Mouse (Mus musculus) heart, adult 2 months (tissue): ENCODE measurements at regions not wholly inside any gene's neighbourhood (a gene's known extent, or its start where the extent isn't known, plus 50 kb on each side); places are given as distances from the start of the nearest gene placed in this dataset.

Experiments used
- DNase-seq, 2 experiments: peaks; one replicate each; pipeline ENCODE4 v3.0.0; 2021
- H3K27ac ChIP-seq: fragments of 200-600 bp; 2 replicates; pipeline ENCODE4 v1.8.1; 2022
- H3K27me3 ChIP-seq: fragments of 200-500 bp; 2 replicates; pipeline ENCODE4 v1.6.1; 2012; ENCODE audit warnings: mild to moderate bottlenecking, low read length, inconsistent platforms, mixed read lengths; ENCODE audit not compliant: control insufficient read depth, insufficient read depth
- H3K36me3 ChIP-seq: fragments of 200-500 bp; 2 replicates; pipeline ENCODE4 v1.6.1; 2012; ENCODE audit warnings: low read length, inconsistent platforms; ENCODE audit not compliant: control insufficient read depth, insufficient read depth
- H3K4me1 ChIP-seq: fragments of 200-500 bp; 2 replicates; pipeline ENCODE4 v1.6.1; 2011; ENCODE audit warnings: low read length; ENCODE audit not compliant: control insufficient read depth, insufficient read depth
- H3K4me3 ChIP-seq: fragments of 200-600 bp; 2 replicates; pipeline ENCODE4 v1.8.1; 2022
- H3K79me2 ChIP-seq: fragments of 200-500 bp; replicated peaks from 2 replicates; pipeline ENCODE4 v1.6.1; 2012; ENCODE audit warnings: mild to moderate bottlenecking, inconsistent platforms, low read length, moderate library complexity, mixed read lengths; ENCODE audit not compliant: control insufficient read depth, insufficient read depth
- H3K9ac ChIP-seq: fragments of 200-500 bp; 2 replicates; pipeline ENCODE4 v1.6.1; 2012; ENCODE audit warnings: low read depth, mild to moderate bottlenecking, control low read depth, inconsistent platforms, low read length, mixed read lengths
- CTCF ChIP-seq: fragments of 200-600 bp; IDR thresholded peaks from 2 replicates; pipeline ENCODE4 v1.8.1; 2022; ENCODE audit warnings: antibody characterized with exemption, mild to moderate bottlenecking, moderate library complexity
- EP300 ChIP-seq: fragments of 200-500 bp; IDR thresholded peaks from 2 replicates; pipeline ENCODE4 v1.6.1; 2011; ENCODE audit warnings: low read depth, low read length, control low read depth; ENCODE audit not compliant: insufficient read depth
- POLR2A ChIP-seq: fragments of 200-500 bp; IDR thresholded peaks from 2 replicates; pipeline ENCODE4 v1.6.1; 2011; ENCODE audit warnings: mild to moderate bottlenecking, low read depth, low read length, control low read depth; ENCODE audit not compliant: insufficient read depth
- WGBS: fragments of 180-500 bp; shearing (Covaris S2); methylation state at CpG from one replicate; pipeline ENCODE4 v1.1.7; 2018; 5-methylcytosine and 5-hydroxymethylcytosine counted together
- intact Hi-C: fragments of 180-260 bp; cut with DNase I; formaldehyde crosslinking; loops from one replicate; pipeline ENCODE4 v1.15.1; 2025

DNA sequence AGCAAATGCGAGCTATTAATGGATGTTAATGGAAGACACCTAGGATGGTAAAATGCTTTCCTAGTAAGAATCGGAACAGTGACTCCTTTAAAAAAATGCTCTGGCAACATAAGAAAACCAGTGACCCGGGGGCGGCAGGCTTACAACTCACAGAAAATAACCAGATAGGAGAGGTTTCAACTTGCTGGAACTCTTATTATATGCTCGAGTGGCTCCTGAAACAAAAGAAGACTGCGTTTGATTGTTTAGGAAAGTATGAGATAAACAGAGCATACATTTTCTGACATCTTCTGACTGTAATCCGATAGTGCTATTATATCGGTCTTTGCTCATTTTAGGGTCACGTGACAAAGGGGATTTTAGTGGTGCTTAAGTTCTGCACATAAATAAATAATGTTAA lies 152.8 kb upstream of the Pkn2 start:
- 74% methylated on average over 9 of the region's 9 CpGs for WGBS
- Histone ChIP-seq H3K4me3 (no peak overlapping the region), H3K4me1 (no peaks in the 10 kb centered on the region), H3K27ac (no peak overlapping the region), H3K27me3 (no peaks in the 10 kb centered on the region), H3K36me3 (no peaks in the 10 kb centered on the region), H3K9ac (no peak overlapping the region), H3K79me2 (no peaks in the 10 kb centered on the region)
- DNase-seq, result no peak
- TF ChIP-seq POLR2A, result no peak
- no peak for TF ChIP-seq CTCF
- no peak for TF ChIP-seq EP300
- intact Hi-C loops, result no loop called here

DNA sequence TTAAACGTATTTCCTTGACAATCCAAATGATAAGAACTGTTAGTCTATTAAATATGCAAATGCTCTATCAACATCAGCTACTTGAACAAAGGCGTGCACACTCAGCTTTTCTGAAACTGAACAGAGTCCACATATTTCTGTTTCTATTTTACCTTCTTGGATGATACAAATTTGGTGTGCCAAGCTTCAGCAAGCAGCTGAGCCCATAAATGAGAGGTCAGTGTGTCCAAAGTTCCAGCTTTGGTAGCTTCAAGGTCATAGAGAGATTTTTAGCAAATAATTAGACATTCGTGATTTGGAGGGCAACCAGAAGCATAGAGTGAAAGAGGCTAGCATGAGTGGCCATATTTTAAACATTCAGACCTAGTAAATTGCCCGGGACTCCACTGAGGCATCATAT lies 140.7 kb upstream of the Pkn2 start:
- H3K27ac ChIP-seq, result no peak overlapping the region
- DNase-seq, result no peak
- no peaks in the 10 kb centered on the region for H3K36me3 ChIP-seq
- H3K4me1 ChIP-seq, result no peaks in the 10 kb centered on the region
- H3K4me3 ChIP-seq, result no peak overlapping the region
- WGBS, result 71% methylated on average over 4 of the region's 4 CpGs
- no peaks in the 10 kb centered on the region for H3K79me2 ChIP-seq
- H3K9ac ChIP-seq, result no peak overlapping the region
- no peak for TF ChIP-seq POLR2A
- no peaks in the 10 kb centered on the region for H3K27me3 ChIP-seq
- intact Hi-C loops, result no loop called here

DNA sequence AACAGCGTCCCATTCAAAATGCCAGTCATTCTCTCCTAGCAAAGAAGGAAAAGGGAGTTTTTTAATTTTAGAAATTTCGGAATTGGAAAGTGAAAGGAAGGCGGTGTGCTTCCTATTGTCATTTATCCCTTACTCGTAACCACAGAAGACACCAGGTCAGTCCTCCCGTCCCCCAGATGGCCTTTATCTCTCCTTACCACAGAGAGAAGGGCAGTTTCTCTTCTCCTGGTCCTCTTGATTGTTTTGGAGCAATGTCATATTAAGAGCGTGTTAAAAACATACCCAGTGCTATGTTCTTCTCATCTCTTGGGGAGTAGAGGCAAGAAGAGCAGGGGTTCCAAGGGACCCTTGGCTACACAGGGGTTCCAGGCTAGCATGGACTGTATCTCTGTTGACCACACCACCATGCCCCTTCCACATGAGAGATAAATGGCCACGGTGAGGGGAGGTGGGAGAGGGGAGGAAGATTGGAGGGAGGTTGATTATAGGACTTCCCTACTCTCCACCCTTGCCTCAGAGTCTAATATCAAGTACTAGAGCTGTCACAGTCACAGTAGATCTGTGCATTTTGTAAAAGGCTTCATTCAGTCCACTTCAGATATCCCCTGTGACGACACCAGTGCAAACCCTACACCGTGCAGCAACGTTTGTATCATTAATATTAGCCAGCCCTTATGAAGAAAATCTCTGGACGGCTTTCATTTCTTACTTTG lies 139.5 kb upstream of the Pkn2 start:
- H3K36me3 ChIP-seq, result no peaks in the 10 kb centered on the region

DNA sequence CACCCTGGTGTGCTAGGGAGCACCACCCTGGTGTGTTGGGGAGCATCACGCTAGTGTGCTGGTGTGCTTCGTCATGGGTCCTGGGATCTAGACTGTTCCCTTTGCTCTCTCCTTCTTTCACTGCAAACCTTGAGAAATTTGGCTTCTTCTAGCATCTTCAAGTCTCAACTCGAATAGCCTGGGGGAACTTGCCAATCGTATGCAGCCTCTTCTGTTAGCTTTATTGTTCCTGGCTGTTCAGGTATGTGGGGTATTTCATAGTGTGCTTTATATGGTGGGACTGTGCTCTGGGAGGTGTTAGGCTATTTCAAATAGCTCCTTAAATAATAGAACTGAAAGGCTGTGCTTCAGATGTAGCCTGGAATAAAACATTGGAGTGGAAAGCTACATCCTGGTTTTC lies 135.7 kb upstream of the Pkn2 start:
- Histone ChIP-seq H3K27ac (no peak overlapping the region), H3K79me2 (no peaks in the 10 kb centered on the region)

More for the DNA sequence above, 139.5 kb upstream of the Pkn2 start:
- no peak for DNase-seq
- Histone ChIP-seq H3K79me2 (no peaks in the 10 kb centered on the region), H3K4me3 (no peak overlapping the region), H3K27ac (no peak overlapping the region), H3K9ac (no peak overlapping the region), H3K4me1 (no peaks in the 10 kb centered on the region), H3K27me3 (no peaks in the 10 kb centered on the region)
- 71% methylated on average over 11 of the region's 11 CpGs for WGBS
- intact Hi-C loops, result no loop called here
- TF ChIP-seq CTCF (no peak), EP300 (no peak)

DNA sequence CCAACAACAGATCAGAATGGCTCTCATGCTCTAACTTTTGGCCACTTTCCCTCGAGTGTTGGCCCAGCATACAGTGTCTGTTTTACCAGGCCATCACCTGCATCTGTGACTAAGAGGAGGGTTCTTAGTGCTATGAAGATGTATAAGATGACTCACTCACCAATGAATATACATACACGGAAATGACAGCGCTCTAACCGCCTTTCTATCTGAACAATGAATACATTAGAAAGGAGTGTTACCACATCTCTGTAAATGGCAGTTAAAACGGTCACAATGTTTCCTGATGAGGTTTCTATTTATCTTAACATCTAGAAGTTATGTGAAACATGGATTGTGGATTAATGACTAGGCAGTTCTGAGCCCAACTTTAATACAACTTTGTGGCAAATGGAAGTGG lies 135.0 kb upstream of the Pkn2 start:
- intact Hi-C loops, result no loop called here

More for the DNA sequence above, 135.7 kb upstream of the Pkn2 start:
- DNase-seq, result no peak
- no peak overlapping the region for H3K9ac ChIP-seq
- WGBS, result 85% methylated on average over 4 of the region's 4 CpGs
- no peaks in the 10 kb centered on the region for H3K4me1 ChIP-seq
- intact Hi-C loops, result no loop called here
- H3K27me3 ChIP-seq, result no peaks in the 10 kb centered on the region
- no peaks in the 10 kb centered on the region for H3K36me3 ChIP-seq
- no peak overlapping the region for H3K4me3 ChIP-seq
- no peak for TF ChIP-seq EP300
- TF ChIP-seq POLR2A, result no peak
- no peak for TF ChIP-seq CTCF

DNA sequence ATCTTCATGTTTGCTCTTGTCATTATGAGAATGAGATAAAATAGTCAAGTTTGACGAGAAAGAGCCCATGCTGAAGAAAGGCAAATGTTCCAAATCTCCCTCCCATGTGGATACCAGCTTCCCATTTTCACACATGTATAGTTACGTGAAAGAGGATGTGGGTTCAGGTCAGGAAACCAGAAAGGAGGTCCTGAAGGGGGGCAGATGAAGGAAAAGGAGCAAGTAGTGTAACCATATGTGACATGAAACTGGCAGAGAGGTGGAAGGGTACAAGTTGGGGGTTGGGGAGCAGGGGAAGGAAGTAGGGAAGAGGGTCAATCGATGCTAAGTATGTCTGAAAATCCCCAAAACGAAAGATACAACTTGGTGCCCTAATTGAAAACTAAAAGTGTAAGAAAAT lies 132.6 kb upstream of the Pkn2 start:
- Histone ChIP-seq H3K36me3 (no peaks in the 10 kb centered on the region), H3K4me3 (no peak overlapping the region), H3K4me1 (no peaks in the 10 kb centered on the region), H3K9ac (no peak overlapping the region), H3K79me2 (no peaks in the 10 kb centered on the region), H3K27me3 (no peaks in the 10 kb centered on the region), H3K27ac (no peak overlapping the region)
- intact Hi-C loops, result no loop called here
- TF ChIP-seq CTCF (no peak), EP300 (no peak), POLR2A (no peak)
- WGBS, result 60% methylated on average over 4 of the region's 4 CpGs
- no peak for DNase-seq

More for the DNA sequence above, 135.0 kb upstream of the Pkn2 start:
- no peak for TF ChIP-seq CTCF
- no peak for TF ChIP-seq POLR2A
- no peak for TF ChIP-seq EP300
- H3K27me3 ChIP-seq, result no peaks in the 10 kb centered on the region
- no peak for DNase-seq
- H3K4me1 ChIP-seq, result no peaks in the 10 kb centered on the region
- H3K36me3 ChIP-seq, result no peaks in the 10 kb centered on the region
- WGBS, result 78% methylated on average over 5 of the region's 5 CpGs
- no peak overlapping the region for H3K9ac ChIP-seq
- H3K27ac ChIP-seq, result no peak overlapping the region
- H3K79me2 ChIP-seq, result no peaks in the 10 kb centered on the region
- H3K4me3 ChIP-seq, result no peak overlapping the region
